Mouse (Mus musculus): ENCODE results near the gene Dbndd2. TPM values are rescaled to one million over a fixed set of nuclear protein-coding genes. Genes with fewer than 3 reads are reported as not detected.

The Dbndd2 gene
- polyA plus RNA-seq, 1 experiment from 2014 or later: 23.8 TPM

DNA sequence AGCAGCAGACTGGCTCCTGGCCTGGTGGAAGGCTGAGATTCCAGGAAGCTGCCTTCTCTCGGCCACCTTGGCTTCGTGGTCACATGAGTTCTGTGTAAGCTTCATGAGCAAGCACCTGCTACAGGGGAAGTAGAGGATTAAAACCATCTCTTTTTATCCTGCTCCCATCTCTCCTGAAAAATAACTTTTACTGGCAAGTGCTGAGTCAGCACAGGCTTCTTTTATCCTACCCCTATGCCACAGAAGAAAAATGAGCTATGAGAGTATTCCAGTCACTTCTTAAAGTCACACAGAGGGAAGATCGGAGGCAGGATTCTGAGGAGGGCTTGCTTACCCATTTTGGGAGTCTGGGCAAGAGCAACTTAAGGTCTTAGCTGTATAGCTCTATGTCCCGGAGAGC, 51.1 kb downstream of the Dbndd2 start:
- Histone ChIP-seq H3K36me3 (ENCODE audit: control insufficient read depth, insufficient read depth, low read length) (no peaks in the 10 kb centered on the region), H3K9ac (ENCODE audit: low read depth, low read length) (no peak overlapping the region), H3K9me3 (ENCODE audit: control insufficient read depth, low read length) (no peaks in the 10 kb centered on the region), H3K4me3 (ENCODE audit: low read length) (no peak overlapping the region), H3K27me3 (replicated peaks; ENCODE audit: control insufficient read depth, insufficient read depth, low read length) (no peaks in the 10 kb centered on the region), H3K4me2 (ENCODE audit: low read length) (no peak overlapping the region), H3K27ac (ENCODE audit: low read depth, low read length) (no peak overlapping the region), H3K4me1 (ENCODE audit: control insufficient read depth, insufficient read depth, low read depth, low read length) (no peaks in the 10 kb centered on the region)
- no peak for ATAC-seq
- WGBS: 79% methylated on average over 4 of the region's 4 CpGs

- Histone ChIP-seq H3K4me3 (ENCODE audit: low read length) (no peak overlapping the region), H3K9ac (ENCODE audit: low read depth, low read length) (no peak overlapping the region), H3K36me3 (ENCODE audit: control insufficient read depth, insufficient read depth, low read length) (no peaks in the 10 kb centered on the region), H3K4me1 (ENCODE audit: control insufficient read depth, insufficient read depth, low read depth, low read length) (no peaks in the 10 kb centered on the region), H3K9me3 (ENCODE audit: control insufficient read depth, low read length) (no peaks in the 10 kb centered on the region), H3K4me2 (ENCODE audit: low read length) (no peak overlapping the region), H3K27me3 (replicated peaks; ENCODE audit: control insufficient read depth, insufficient read depth, low read length) (no peaks in the 10 kb centered on the region), H3K27ac (ENCODE audit: low read depth, low read length) (no peak overlapping the region)
- WGBS: 49% methylated on average over 8 of the region's 8 CpGs
- no peak for ATAC-seq
Measured at GRCm38 (mm10) chr2:164540652-164541427, 54.9 kb downstream of the Dbndd2 start.

DNA sequence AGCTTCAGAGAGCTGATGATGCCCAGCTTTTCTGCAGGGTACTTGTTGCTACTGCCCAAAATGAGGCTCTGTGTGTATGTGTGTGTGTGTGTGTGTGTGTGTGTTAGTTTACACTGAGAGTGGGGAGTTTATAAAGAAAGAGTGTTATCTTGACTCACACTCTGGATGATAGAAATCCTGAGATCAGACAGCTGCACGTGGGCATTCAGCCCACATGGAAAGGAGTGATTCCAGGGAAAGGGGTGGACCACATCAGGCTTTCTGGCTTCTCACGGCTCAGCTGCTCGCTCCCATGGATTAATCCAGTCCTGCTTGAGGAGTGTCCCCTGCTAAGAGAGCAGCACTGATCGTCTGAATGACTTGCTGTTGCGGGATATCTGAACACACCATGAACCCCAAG, 56.2 kb downstream of the Dbndd2 start:
- H3K27ac ChIP-seq (ENCODE audit: low read depth, low read length): no peak overlapping the region
- H3K27me3 ChIP-seq (replicated peaks; ENCODE audit: control insufficient read depth, insufficient read depth, low read length): no peaks in the 10 kb centered on the region
- no peak for ATAC-seq
- H3K4me1 ChIP-seq (ENCODE audit: control insufficient read depth, insufficient read depth, low read depth, low read length): no peaks in the 10 kb centered on the region
- 83% methylated on average over 5 of the region's 5 CpGs for WGBS
- no peak overlapping the region for H3K4me3 ChIP-seq (ENCODE audit: low read length)
- no peaks in the 10 kb centered on the region for H3K9me3 ChIP-seq (ENCODE audit: control insufficient read depth, low read length)
- no peaks in the 10 kb centered on the region for H3K36me3 ChIP-seq (ENCODE audit: control insufficient read depth, insufficient read depth, low read length)
- no peak overlapping the region for H3K9ac ChIP-seq (ENCODE audit: low read depth, low read length)
- no peak overlapping the region for H3K4me2 ChIP-seq (ENCODE audit: low read length)

- H3K27ac ChIP-seq (ENCODE audit: low read depth, low read length): no peak overlapping the region
- no peaks in the 10 kb centered on the region for H3K9me3 ChIP-seq (ENCODE audit: control insufficient read depth, low read length)
- no peak for ATAC-seq
- H3K27me3 ChIP-seq (replicated peaks; ENCODE audit: control insufficient read depth, insufficient read depth, low read length): no peaks in the 10 kb centered on the region
- no peaks in the 10 kb centered on the region for H3K4me1 ChIP-seq (ENCODE audit: control insufficient read depth, insufficient read depth, low read depth, low read length)
- WGBS: 84% methylated on average over 7 of the region's 7 CpGs
- H3K4me3 ChIP-seq (ENCODE audit: low read length): no peak overlapping the region
- H3K4me2 ChIP-seq (ENCODE audit: low read length): no peak overlapping the region
- no peaks in the 10 kb centered on the region for H3K36me3 ChIP-seq (ENCODE audit: control insufficient read depth, insufficient read depth, low read length)
- no peak overlapping the region for H3K9ac ChIP-seq (ENCODE audit: low read depth, low read length)
Measured at GRCm38 (mm10) chr2:164542598-164542997, 56.7 kb downstream of the Dbndd2 start.

Other genes with a start within 250 kb of the Dbndd2 start
- gene Svs2, start 247.6 kb upstream of the Dbndd2 start, polyA plus RNA-seq (2015; fragmentation: Nextera tagmentation; extraction: Ambion mirVana): not detected in 2 replicates
- not detected in 2 replicates for gene Svs3b, start 229.5 kb upstream of the Dbndd2 start, polyA plus RNA-seq (2015; fragmentation: Nextera tagmentation; extraction: Ambion mirVana)
- not detected in 2 replicates for gene Svs4, start 207.6 kb upstream of the Dbndd2 start, polyA plus RNA-seq (2015; fragmentation: Nextera tagmentation; extraction: Ambion mirVana)
- not detected in 2 replicates for gene Svs3a, start 196.8 kb upstream of the Dbndd2 start, polyA plus RNA-seq (2015; fragmentation: Nextera tagmentation; extraction: Ambion mirVana)
- not detected in 2 replicates for gene Svs6, start 169.4 kb upstream of the Dbndd2 start, polyA plus RNA-seq (2015; fragmentation: Nextera tagmentation; extraction: Ambion mirVana)
- not detected in 2 replicates for gene Svs5, start 153.4 kb upstream of the Dbndd2 start, polyA plus RNA-seq (2015; fragmentation: Nextera tagmentation; extraction: Ambion mirVana)
- gene Slpi, start 97.0 kb upstream of the Dbndd2 start, polyA plus RNA-seq (2015; fragmentation: Nextera tagmentation; extraction: Ambion mirVana): 0.66 and 0.75 TPM in 2 replicates
- 0.06 and 0.15 TPM in 2 replicates for gene Rbpjl, start 83.0 kb upstream of the Dbndd2 start, polyA plus RNA-seq (2015; fragmentation: Nextera tagmentation; extraction: Ambion mirVana)
- gene Matn4, start 80.9 kb upstream of the Dbndd2 start, polyA plus RNA-seq (2015; fragmentation: Nextera tagmentation; extraction: Ambion mirVana): 3.8 TPM in 2 replicates
- 13.0 and 15.3 TPM in 2 replicates for gene Sdc4, start 42.2 kb upstream of the Dbndd2 start, polyA plus RNA-seq (2015; fragmentation: Nextera tagmentation; extraction: Ambion mirVana)
- 89.7 and 95.6 TPM in 2 replicates for gene Sys1, start 29.1 kb upstream of the Dbndd2 start, polyA plus RNA-seq (2015; fragmentation: Nextera tagmentation; extraction: Ambion mirVana)
- gene Gm20458, start 25.1 kb upstream of the Dbndd2 start, polyA plus RNA-seq (2015; fragmentation: Nextera tagmentation; extraction: Ambion mirVana): 4.1 and 12.3 TPM in 2 replicates
- not detected in 2 replicates for gene Trp53tg5, start 12.4 kb upstream of the Dbndd2 start, polyA plus RNA-seq (2015; fragmentation: Nextera tagmentation; extraction: Ambion mirVana)
- gene Pigt, start 11.4 kb downstream of the Dbndd2 start, polyA plus RNA-seq (2015; fragmentation: Nextera tagmentation; extraction: Ambion mirVana): 97.7 and 101 TPM in 2 replicates
- gene Wfdc2, start 76.3 kb downstream of the Dbndd2 start, polyA plus RNA-seq (2015; fragmentation: Nextera tagmentation; extraction: Ambion mirVana): 2.9 TPM in 2 replicates
- not detected in 2 replicates for gene Spint3, start 87.4 kb downstream of the Dbndd2 start, polyA plus RNA-seq (2015; fragmentation: Nextera tagmentation; extraction: Ambion mirVana)
- 0.20 TPM in 2 replicates for gene Wfdc6a, start 99.3 kb downstream of the Dbndd2 start, polyA plus RNA-seq (2015; fragmentation: Nextera tagmentation; extraction: Ambion mirVana)
- gene Eppin, start 107.5 kb downstream of the Dbndd2 start, polyA plus RNA-seq (2015; fragmentation: Nextera tagmentation; extraction: Ambion mirVana): not detected in 2 replicates
- gene Wfdc6b, start 127.4 kb downstream of the Dbndd2 start, polyA plus RNA-seq (2015; fragmentation: Nextera tagmentation; extraction: Ambion mirVana): not detected in 2 replicates
- not detected in 2 replicates for gene Wfdc8, start 127.5 kb downstream of the Dbndd2 start, polyA plus RNA-seq (2015; fragmentation: Nextera tagmentation; extraction: Ambion mirVana)
- not detected in 2 replicates for gene Wfdc16, start 152.7 kb downstream of the Dbndd2 start, polyA plus RNA-seq (2015; fragmentation: Nextera tagmentation; extraction: Ambion mirVana)
- gene Wfdc10, start 169.9 kb downstream of the Dbndd2 start, polyA plus RNA-seq (2015; fragmentation: Nextera tagmentation; extraction: Ambion mirVana): not detected in 2 replicates
- not detected in 2 replicates for gene Wfdc9, start 170.5 kb downstream of the Dbndd2 start, polyA plus RNA-seq (2015; fragmentation: Nextera tagmentation; extraction: Ambion mirVana)
- gene Wfdc11, start 188.0 kb downstream of the Dbndd2 start, polyA plus RNA-seq (2015; fragmentation: Nextera tagmentation; extraction: Ambion mirVana): not detected in 2 replicates
- 0.15 TPM in 1 of 2 replicates, not detected in the other for gene Wfdc13, start 199.0 kb downstream of the Dbndd2 start, polyA plus RNA-seq (2015; fragmentation: Nextera tagmentation; extraction: Ambion mirVana)
- not detected in 2 replicates for gene Spint4, start 212.4 kb downstream of the Dbndd2 start, polyA plus RNA-seq (2015; fragmentation: Nextera tagmentation; extraction: Ambion mirVana)
- gene Spint5, start 229.2 kb downstream of the Dbndd2 start, polyA plus RNA-seq (2015; fragmentation: Nextera tagmentation; extraction: Ambion mirVana): not detected in 2 replicates